Mouse (Mus musculus) megakaryocyte, embryonic 14.5 days (primary cell): Measurements from ENCODE around the gene Hhat. TPM values are rescaled to one million over a fixed set of nuclear protein-coding genes. Genes with fewer than 3 reads are reported as not detected.
A peak's percentile ranks its signal among the peaks of the same experiment; 100 is the strongest.

Experiments used
- H3K27me3 ChIP-seq: replicated peaks from 2 replicates; pipeline ENCODE3; 2012; ENCODE audit warnings: inconsistent platforms
- H3K36me3 ChIP-seq: replicated peaks from 2 replicates; pipeline ENCODE3; 2012; ENCODE audit warnings: low read length, inconsistent platforms, mixed read lengths
- H3K4me1 ChIP-seq: 2 replicates; pipeline ENCODE4 v1.6.1; 2012; ENCODE audit warnings: inconsistent platforms
- H3K4me3 ChIP-seq: replicated peaks from 2 replicates; pipeline ENCODE3; 2012; ENCODE audit warnings: moderate library complexity, mild to moderate bottlenecking, inconsistent platforms
- H3K9me3 ChIP-seq: 2 replicates; pipeline ENCODE4 v1.6.1; 2012; ENCODE audit warnings: inconsistent platforms
- FLI1 ChIP-seq: IDR thresholded peaks from 2 replicates; pipeline ENCODE4 v1.6.1; 2012; ENCODE audit warnings: low read length, inconsistent platforms, mixed read lengths
- GATA1 ChIP-seq: IDR thresholded peaks from 3 replicates; pipeline ENCODE4 v1.6.1; 2012; ENCODE audit warnings: mixed read lengths, low read length, inconsistent platforms, borderline replicate concordance
- polyA plus RNA-seq: library from polyadenylated mRNA; stranded (reverse); fragments of >175 nt; gene quantifications from 2 replicates; pipeline ENCODE4 v1.2.3, GENCODE M21; 2012; ENCODE audit warnings: low replicate concordance; ENCODE audit not compliant: insufficient read depth

Hhat gene
- polyA plus RNA-seq, 1 experiment: 0.03 TPM

GRCm38 (mm10) chr1:192543686-192544085, 227.3 kb downstream of the Hhat start:
- TF ChIP-seq GATA1: no peak
- H3K4me3 ChIP-seq: no peak overlapping the region
- H3K9me3 ChIP-seq: no peaks in the 10 kb centered on the region
- peaks cover 65% of the 10 kb centered on the region for H3K4me1 ChIP-seq
- H3K27me3 ChIP-seq: peaks cover 5% of the 10 kb centered on the region
- no peaks in the 10 kb centered on the region for H3K36me3 ChIP-seq

GRCm38 (mm10) chr1:192542093-192542492, 228.9 kb downstream of the Hhat start:
- no peaks in the 10 kb centered on the region for H3K36me3 ChIP-seq
- TF ChIP-seq GATA1: no peak
- TF ChIP-seq FLI1: no peak
- H3K4me3 ChIP-seq: no peak overlapping the region
- H3K4me1 ChIP-seq: peaks cover 80% of the 10 kb centered on the region
- peaks cover 3% of the 10 kb centered on the region for H3K27me3 ChIP-seq
- H3K9me3 ChIP-seq: no peaks in the 10 kb centered on the region

GRCm38 (mm10) chr1:192537169-192537568, 233.9 kb downstream of the Hhat start:
- H3K36me3 ChIP-seq: no peaks in the 10 kb centered on the region
- H3K4me1 ChIP-seq: peaks cover 86% of the 10 kb centered on the region
- H3K27me3 ChIP-seq: no peaks in the 10 kb centered on the region
- peak overlapping the region; percentile 29 for H3K4me3 ChIP-seq
- peaks cover 6% of the 10 kb centered on the region for H3K9me3 ChIP-seq
- TF ChIP-seq GATA1 (no peak), FLI1 (no peak)

- Histone ChIP-seq H3K9me3 (peaks cover 6% of the 10 kb centered on the region), H3K36me3 (no peaks in the 10 kb centered on the region), H3K4me1 (peaks cover 88% of the 10 kb centered on the region), H3K4me3 (no peak overlapping the region), H3K27me3 (no peaks in the 10 kb centered on the region)
- no peak for TF ChIP-seq GATA1
Measured at GRCm38 (mm10) chr1:192536440-192536839, 234.6 kb downstream of the Hhat start.

GRCm38 (mm10) chr1:192533016-192533415, 238.0 kb downstream of the Hhat start:
- TF ChIP-seq GATA1 (no peak), FLI1 (no peak)
- H3K36me3 ChIP-seq: peaks cover 3% of the 10 kb centered on the region
- no peak overlapping the region for H3K4me3 ChIP-seq
- H3K27me3 ChIP-seq: no peaks in the 10 kb centered on the region
- H3K9me3 ChIP-seq: peaks cover 10% of the 10 kb centered on the region
- peaks cover 76% of the 10 kb centered on the region for H3K4me1 ChIP-seq

GRCm38 (mm10) chr1:192532212-192532611, 238.8 kb downstream of the Hhat start:
- Histone ChIP-seq H3K9me3 (peaks cover 10% of the 10 kb centered on the region), H3K27me3 (no peaks in the 10 kb centered on the region), H3K4me3 (no peak overlapping the region), H3K36me3 (peaks cover 3% of the 10 kb centered on the region), H3K4me1 (peaks cover 75% of the 10 kb centered on the region)
- no peak for TF ChIP-seq FLI1
- no peak for TF ChIP-seq GATA1

GRCm38 (mm10) chr1:192531490-192532146, 239.4 kb downstream of the Hhat start:
- H3K9me3 ChIP-seq: peaks cover 15% of the 10 kb centered on the region
- H3K4me3 ChIP-seq: peak overlapping the region; percentile 44
- no peaks in the 10 kb centered on the region for H3K27me3 ChIP-seq
- peaks cover 3% of the 10 kb centered on the region for H3K36me3 ChIP-seq
- TF ChIP-seq GATA1 (no peak), FLI1 (no peak)
- peaks cover 75% of the 10 kb centered on the region for H3K4me1 ChIP-seq

- no peak overlapping the region for H3K4me3 ChIP-seq
- H3K9me3 ChIP-seq: peaks cover 10% of the 10 kb centered on the region
- H3K27me3 ChIP-seq: peaks cover 36% of the 10 kb centered on the region
- peaks cover 76% of the 10 kb centered on the region for H3K4me1 ChIP-seq
- TF ChIP-seq FLI1 (no peak), GATA1 (no peak)
- H3K36me3 ChIP-seq: peaks cover 3% of the 10 kb centered on the region
Measured at GRCm38 (mm10) chr1:192525711-192526350, 245.2 kb downstream of the Hhat start.

GRCm38 (mm10) chr1:192522376-192523178, 248.4 kb downstream of the Hhat start:
- Histone ChIP-seq H3K4me1 (peaks cover 61% of the 10 kb centered on the region), H3K9me3 (peaks cover 8% of the 10 kb centered on the region)
- TF ChIP-seq GATA1: no peak
- TF ChIP-seq FLI1: no peak

GRCm38 (mm10) chr1:192520836-192521435, 250.1 kb downstream of the Hhat start:
- TF ChIP-seq FLI1: no peak
- no peak for TF ChIP-seq GATA1
- peaks cover 4% of the 10 kb centered on the region for H3K9me3 ChIP-seq
- H3K4me3 ChIP-seq: no peak overlapping the region
- peaks cover 45% of the 10 kb centered on the region for H3K4me1 ChIP-seq
- H3K27me3 ChIP-seq: peaks cover 54% of the 10 kb centered on the region
- H3K36me3 ChIP-seq: no peaks in the 10 kb centered on the region

More at GRCm38 (mm10) chr1:192522376-192523178, 248.4 kb downstream of the Hhat start:
- Histone ChIP-seq H3K4me3 (no peak overlapping the region), H3K27me3 (peaks cover 42% of the 10 kb centered on the region), H3K36me3 (no peaks in the 10 kb centered on the region)
